Mouse (Mus musculus) embryonic facial prominence, embryonic 12.5 days (tissue): ENCODE results near the gene March6. TPM values are rescaled to one million over a fixed set of nuclear protein-coding genes. Genes with fewer than 3 reads are reported as not detected.
A peak's percentile ranks its signal among the peaks of the same experiment; 100 is the strongest.

Source experiments
- ATAC-seq: fragments of 200-750 bp; cut with Nextera tagmentation; 2 replicates; pipeline ENCODE4 v1.8.0; 2017; ENCODE audit not compliant: insufficient number of reproducible peaks, insufficient read depth, low FRiP score, low TSS enrichment
- H3K27ac ChIP-seq: fragments of 300-500 bp; sonication (generic); 2 replicates; pipeline ENCODE4 v1.5.1; 2016; ENCODE audit warnings: mild to moderate bottlenecking
- H3K27me3 ChIP-seq: fragments of 300-500 bp; sonication (generic); 2 replicates; pipeline ENCODE4 v1.6.1; 2016; ENCODE audit warnings: mild to moderate bottlenecking, moderate library complexity
- H3K36me3 ChIP-seq: fragments of 300-500 bp; sonication (generic); 2 replicates; pipeline ENCODE4 v1.6.1; 2016; ENCODE audit warnings: mild to moderate bottlenecking
- H3K4me1 ChIP-seq: fragments of 300-500 bp; sonication (generic); 2 replicates; pipeline ENCODE4 v1.6.1; 2016
- H3K4me2 ChIP-seq: fragments of 300-500 bp; sonication (generic); replicated peaks from 2 replicates; pipeline ENCODE4 v1.6.1; 2016; ENCODE audit warnings: mild to moderate bottlenecking, moderate library complexity
- H3K4me3 ChIP-seq: fragments of 300-500 bp; sonication (generic); 2 replicates; pipeline ENCODE4 v1.5.1; 2016; ENCODE audit warnings: mild to moderate bottlenecking
- H3K9ac ChIP-seq: fragments of 300-500 bp; sonication (generic); 2 replicates; pipeline ENCODE4 v1.6.1; 2016; ENCODE audit warnings: mild to moderate bottlenecking, moderate library complexity
- H3K9me3 ChIP-seq: fragments of 300-500 bp; sonication (generic); 2 replicates; pipeline ENCODE4 v1.6.1; 2016; ENCODE audit warnings: mild to moderate bottlenecking, moderate library complexity
- WGBS: fragments of 180-500 bp; shearing (Covaris S2); methylation state at CpG from one replicate; pipeline ENCODE4 v1.1.7; 2016; 5-methylcytosine and 5-hydroxymethylcytosine counted together
- polyA plus RNA-seq: library from polyadenylated mRNA; unstranded; fragments of >200 nt; fragmentation: Nextera tagmentation; extraction: Ambion mirVana; gene quantifications from 2 replicates; pipeline ENCODE4 v1.2.1, GENCODE M21; 2016

Gene March6
- polyA plus RNA-seq, 1 experiment from 2014 or later, result 44.6 TPM

- no peaks in the 10 kb centered on the region for H3K27me3 ChIP-seq
- no peak overlapping the region for H3K4me3 ChIP-seq
- peaks cover 14% of the 10 kb centered on the region for H3K4me1 ChIP-seq
- no peak for ATAC-seq
- H3K9me3 ChIP-seq, result 0 out of 2 replicates have a peak, but pooled peaks cover 3% of the 10 kb centered on the region
- H3K36me3 ChIP-seq, result no peaks in the 10 kb centered on the region
- no peak overlapping the region for H3K9ac ChIP-seq
- peak overlapping the region; percentile 63; the same call in 1 of the 2 replicates for H3K27ac ChIP-seq
- 45% methylated on average over 19 of the region's 19 CpGs for WGBS
- peak overlapping the region; percentile 29 for H3K4me2 ChIP-seq
Measured at GRCm38 (mm10) chr15:31563577-31564546, 33.0 kb upstream of the March6 start.

- Histone ChIP-seq H3K27me3 (no peaks in the 10 kb centered on the region), H3K4me3 (no peak overlapping the region), H3K27ac (no peak overlapping the region), H3K9ac (no peak overlapping the region), H3K9me3 (0 out of 2 replicates have a peak, but pooled peaks cover 3% of the 10 kb centered on the region), H3K4me2 (no peak overlapping the region), H3K36me3 (no peaks in the 10 kb centered on the region), H3K4me1 (peaks cover 7% of the 10 kb centered on the region; the same call in 1 of the 2 replicates)
- 78% methylated on average over 8 of the region's 8 CpGs for WGBS
- ATAC-seq, result no peak
Measured at GRCm38 (mm10) chr15:31562847-31563246, 32.0 kb upstream of the March6 start.

DNA sequence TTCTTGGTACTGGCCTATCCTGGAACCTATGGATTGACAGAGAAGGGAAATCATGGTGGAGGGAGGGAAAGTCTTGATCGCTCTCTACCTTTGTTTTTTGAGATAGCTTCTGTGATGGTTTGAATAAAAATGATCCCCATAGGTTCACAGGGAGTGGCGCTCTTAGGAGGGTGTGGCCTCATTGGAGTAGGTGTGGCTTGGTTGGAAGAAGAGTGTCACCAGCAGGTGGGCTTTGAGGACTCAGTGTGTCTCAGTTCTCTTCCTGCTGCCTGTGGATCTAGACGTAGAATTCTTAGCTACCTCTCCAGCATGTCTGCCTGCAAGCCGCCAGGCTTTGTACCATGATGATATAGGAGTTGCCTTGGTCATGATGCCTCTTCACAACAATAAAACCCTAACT, 31.1 kb upstream of the March6 start:
- H3K4me1 ChIP-seq, result peaks cover 7% of the 10 kb centered on the region; the same call in 1 of the 2 replicates
- no peak for ATAC-seq
- H3K36me3 ChIP-seq, result no peaks in the 10 kb centered on the region
- no peak overlapping the region for H3K9ac ChIP-seq
- H3K27me3 ChIP-seq, result no peaks in the 10 kb centered on the region
- no peak overlapping the region for H3K27ac ChIP-seq
- no peak overlapping the region for H3K4me3 ChIP-seq
- 96% methylated on average over 4 of the region's 4 CpGs for WGBS
- no peak overlapping the region for H3K4me2 ChIP-seq
- H3K9me3 ChIP-seq, result 0 out of 2 replicates have a peak, but pooled peaks cover 3% of the 10 kb centered on the region

DNA sequence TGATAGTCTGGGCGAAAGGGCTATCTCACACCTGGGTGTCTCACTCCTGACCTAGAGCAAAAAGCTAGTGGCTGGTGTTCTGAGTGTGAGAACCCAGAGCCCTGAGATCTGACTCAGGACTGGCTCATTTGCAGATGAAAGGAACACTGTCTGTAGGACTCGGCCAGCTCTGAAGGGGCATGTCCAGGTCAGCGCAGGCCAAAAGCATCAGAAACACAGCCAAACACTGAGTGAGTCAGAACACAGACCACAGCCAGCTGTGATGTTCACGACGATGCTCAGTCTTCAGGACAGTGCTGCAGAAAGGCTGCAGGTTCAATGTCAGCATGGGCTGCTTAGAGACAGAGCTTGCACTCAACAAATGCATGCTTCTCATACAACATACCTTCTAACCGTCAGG, 30.5 kb upstream of the March6 start:
- Histone ChIP-seq H3K27me3 (no peaks in the 10 kb centered on the region), H3K9ac (no peak overlapping the region), H3K27ac (no peak overlapping the region), H3K4me3 (no peak overlapping the region), H3K36me3 (no peaks in the 10 kb centered on the region), H3K4me2 (no peak overlapping the region), H3K4me1 (peaks cover 7% of the 10 kb centered on the region; the same call in 1 of the 2 replicates), H3K9me3 (0 out of 2 replicates have a peak, but pooled peaks cover 3% of the 10 kb centered on the region)
- WGBS, result 79% methylated on average over 6 of the region's 6 CpGs
- no peak for ATAC-seq

- H3K36me3 ChIP-seq, result no peaks in the 10 kb centered on the region
- no peaks in the 10 kb centered on the region for H3K4me1 ChIP-seq
- no peak overlapping the region for H3K4me3 ChIP-seq
- ATAC-seq, result no peak
- H3K27me3 ChIP-seq, result no peaks in the 10 kb centered on the region
- no peak overlapping the region for H3K4me2 ChIP-seq
- no peak overlapping the region for H3K27ac ChIP-seq
- no peak overlapping the region for H3K9ac ChIP-seq
- H3K9me3 ChIP-seq, result 0 out of 2 replicates have a peak, but pooled peaks cover 2% of the 10 kb centered on the region
- WGBS, result 95% methylated on average over 2 of the region's 2 CpGs
Measured at GRCm38 (mm10) chr15:31554855-31555254, 24.0 kb upstream of the March6 start.

DNA sequence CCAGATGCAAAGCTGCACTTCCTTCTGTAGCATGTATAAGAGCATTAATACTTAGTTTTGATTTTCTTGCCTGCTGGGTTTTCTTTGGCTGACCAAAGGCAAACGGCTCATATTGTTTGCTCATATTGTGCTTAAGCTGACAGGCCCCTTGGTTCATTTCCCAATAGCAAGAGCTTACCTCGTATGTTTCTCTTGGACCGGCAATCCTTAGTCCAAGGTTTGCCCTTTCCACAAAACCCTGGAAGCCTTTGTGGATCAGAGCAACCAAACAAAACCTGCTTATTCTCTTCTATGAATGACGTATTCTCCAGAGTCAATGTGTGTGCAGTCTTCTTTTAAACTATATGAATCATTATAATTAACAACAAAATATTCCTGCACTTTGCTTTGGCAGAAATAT, 19.5 kb upstream of the March6 start:
- 87% methylated on average over 4 of the region's 4 CpGs for WGBS
- peaks cover 5% of the 10 kb centered on the region; the same call in 1 of the 2 replicates for H3K4me1 ChIP-seq
- no peak overlapping the region for H3K9ac ChIP-seq

DNA sequence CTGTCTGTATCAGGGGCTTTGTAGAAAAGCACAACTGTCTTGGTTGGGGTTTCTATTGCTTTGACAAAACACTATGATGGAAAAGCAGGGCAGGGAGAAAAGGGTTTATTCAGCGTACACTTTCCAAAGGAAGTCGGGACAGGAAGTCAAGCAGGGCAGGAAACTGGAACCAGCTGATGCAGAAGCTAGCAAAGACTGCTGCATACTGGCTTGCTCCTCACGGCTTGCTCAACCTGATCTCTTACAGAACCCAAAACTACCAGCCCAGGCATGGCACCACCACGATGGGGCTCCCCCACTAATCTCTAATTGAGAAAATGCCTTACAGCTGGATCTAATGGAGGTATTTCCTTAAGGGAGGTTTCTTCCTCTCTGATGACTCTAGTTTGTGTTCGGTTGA, 16.6 kb upstream of the March6 start:
- WGBS, result 33% methylated on average over 5 of the region's 5 CpGs
- no peak overlapping the region for H3K4me3 ChIP-seq
- H3K9ac ChIP-seq, result no peak overlapping the region
- ATAC-seq, result no peak
- peaks cover 13% of the 10 kb centered on the region for H3K4me1 ChIP-seq
- no peaks in the 10 kb centered on the region for H3K9me3 ChIP-seq
- no peaks in the 10 kb centered on the region for H3K36me3 ChIP-seq
- 0 out of 2 replicates have a peak overlapping the region, but pooled peaks have one; percentile 47 for H3K27ac ChIP-seq
- no peaks in the 10 kb centered on the region for H3K27me3 ChIP-seq
- H3K4me2 ChIP-seq, result no peak overlapping the region

More for the DNA sequence above, 19.5 kb upstream of the March6 start:
- no peaks in the 10 kb centered on the region for H3K36me3 ChIP-seq
- no peak for ATAC-seq
- no peak overlapping the region for H3K27ac ChIP-seq
- H3K9me3 ChIP-seq, result no peaks in the 10 kb centered on the region
- H3K4me2 ChIP-seq, result no peak overlapping the region
- H3K27me3 ChIP-seq, result no peaks in the 10 kb centered on the region
- no peak overlapping the region for H3K4me3 ChIP-seq

GRCm38 (mm10) chr15:31546291-31546690, 15.4 kb upstream of the March6 start:
- Histone ChIP-seq H3K27me3 (no peaks in the 10 kb centered on the region), H3K4me2 (no peak overlapping the region), H3K4me3 (no peak overlapping the region), H3K36me3 (no peaks in the 10 kb centered on the region), H3K9me3 (no peaks in the 10 kb centered on the region), H3K9ac (no peak overlapping the region), H3K27ac (no peak overlapping the region), H3K4me1 (peaks cover 24% of the 10 kb centered on the region)
- 89% methylated on average over 6 of the region's 6 CpGs for WGBS
- no peak for ATAC-seq

DNA sequence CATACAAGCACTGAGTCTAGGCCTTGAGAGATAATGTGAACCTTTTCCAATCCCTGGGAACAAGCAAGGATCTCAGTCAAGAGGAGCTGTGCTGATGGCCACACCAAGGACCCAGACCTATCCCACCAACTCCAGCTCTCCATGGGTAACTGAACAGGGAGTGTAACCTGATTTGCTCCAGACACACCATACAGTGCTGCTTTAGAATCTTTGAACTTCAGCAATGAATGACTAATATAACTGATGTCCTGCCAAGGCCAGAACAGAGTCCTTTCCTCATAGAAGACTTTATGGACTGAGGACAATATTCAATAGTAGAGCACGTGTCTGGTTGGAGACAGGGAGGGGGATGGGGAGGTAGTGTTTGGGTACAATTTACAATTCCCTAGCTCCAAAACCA, 14.2 kb upstream of the March6 start:
- no peaks in the 10 kb centered on the region for H3K36me3 ChIP-seq
- H3K27me3 ChIP-seq, result no peaks in the 10 kb centered on the region
- no peak overlapping the region for H3K4me3 ChIP-seq
- ATAC-seq, result no peak
- H3K4me2 ChIP-seq, result no peak overlapping the region
- no peaks in the 10 kb centered on the region for H3K9me3 ChIP-seq
- peaks cover 24% of the 10 kb centered on the region for H3K4me1 ChIP-seq
- no peak overlapping the region for H3K9ac ChIP-seq
- 81% methylated on average over 1 of the region's 1 CpGs for WGBS
- no peak overlapping the region for H3K27ac ChIP-seq

- no peak overlapping the region for H3K9ac ChIP-seq
- no peak overlapping the region for H3K27ac ChIP-seq
- 29% methylated on average over 3 of the region's 3 CpGs for WGBS
- H3K9me3 ChIP-seq, result no peaks in the 10 kb centered on the region
- H3K4me3 ChIP-seq, result no peak overlapping the region
- no peak overlapping the region for H3K4me2 ChIP-seq
- H3K36me3 ChIP-seq, result no peaks in the 10 kb centered on the region
- no peaks in the 10 kb centered on the region for H3K27me3 ChIP-seq
- no peak for ATAC-seq
- H3K4me1 ChIP-seq, result peaks cover 24% of the 10 kb centered on the region
Measured at GRCm38 (mm10) chr15:31543246-31543645, 12.4 kb upstream of the March6 start.

DNA sequence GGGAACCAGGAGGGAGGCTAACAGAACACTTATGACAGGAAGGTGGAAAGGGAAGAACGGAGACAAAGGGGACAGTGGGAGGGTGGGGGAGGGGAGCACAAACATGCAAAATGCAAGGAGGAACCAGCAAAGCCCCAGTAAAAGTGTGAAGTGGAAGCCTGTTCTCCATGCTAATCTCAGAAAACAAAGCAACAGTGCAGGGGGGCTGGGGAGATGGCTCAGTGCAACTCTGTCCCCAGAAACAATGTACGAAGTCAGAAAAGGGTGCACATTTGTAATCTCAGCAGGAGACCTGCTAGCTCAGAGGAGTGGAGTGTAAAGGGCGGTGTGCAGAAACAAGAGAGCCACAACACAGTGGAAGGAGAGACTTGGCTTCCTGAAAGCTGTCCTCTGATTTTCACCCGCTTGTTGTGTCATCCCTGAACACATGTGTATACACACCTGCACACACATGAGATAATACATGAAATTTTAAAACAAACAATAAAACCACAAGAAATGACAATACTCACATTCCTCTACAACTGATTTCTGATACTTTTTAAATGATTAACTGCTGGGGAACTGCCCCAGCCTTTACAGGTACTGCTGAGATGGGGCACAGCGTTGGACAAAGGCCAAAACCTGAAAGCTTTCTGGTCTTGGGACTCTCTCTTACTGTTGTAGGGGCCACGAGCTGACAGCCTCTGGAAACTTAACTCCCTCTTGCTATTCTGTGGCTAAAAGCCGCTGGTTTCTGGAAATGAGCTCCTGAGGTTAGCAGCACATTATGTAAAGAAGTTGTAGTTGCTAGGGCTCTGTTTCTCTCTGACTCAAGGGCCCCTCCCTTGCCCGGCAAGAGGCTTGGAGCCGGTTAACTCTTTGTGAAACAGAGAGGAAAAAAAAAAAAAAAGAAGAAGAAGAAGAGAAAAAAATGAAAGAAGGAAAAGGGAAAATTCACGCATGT, 11.4 kb upstream of the March6 start:
- H3K4me1 ChIP-seq, result peaks cover 21% of the 10 kb centered on the region
- 0 out of 2 replicates have a peak overlapping the region, but pooled peaks have one; percentile 14 for H3K4me2 ChIP-seq
- H3K27me3 ChIP-seq, result no peaks in the 10 kb centered on the region
- no peak for ATAC-seq
- no peaks in the 10 kb centered on the region for H3K9me3 ChIP-seq
- no peak overlapping the region for H3K4me3 ChIP-seq
- 9% methylated on average over 10 of the region's 10 CpGs for WGBS
- H3K27ac ChIP-seq, result peak overlapping the region; percentile 54; the same call in 1 of the 2 replicates
- H3K9ac ChIP-seq, result no peak overlapping the region
- H3K36me3 ChIP-seq, result no peaks in the 10 kb centered on the region
